ENCODE assay signal across 16 mouse cellular contexts in the genomic region with DNA sequence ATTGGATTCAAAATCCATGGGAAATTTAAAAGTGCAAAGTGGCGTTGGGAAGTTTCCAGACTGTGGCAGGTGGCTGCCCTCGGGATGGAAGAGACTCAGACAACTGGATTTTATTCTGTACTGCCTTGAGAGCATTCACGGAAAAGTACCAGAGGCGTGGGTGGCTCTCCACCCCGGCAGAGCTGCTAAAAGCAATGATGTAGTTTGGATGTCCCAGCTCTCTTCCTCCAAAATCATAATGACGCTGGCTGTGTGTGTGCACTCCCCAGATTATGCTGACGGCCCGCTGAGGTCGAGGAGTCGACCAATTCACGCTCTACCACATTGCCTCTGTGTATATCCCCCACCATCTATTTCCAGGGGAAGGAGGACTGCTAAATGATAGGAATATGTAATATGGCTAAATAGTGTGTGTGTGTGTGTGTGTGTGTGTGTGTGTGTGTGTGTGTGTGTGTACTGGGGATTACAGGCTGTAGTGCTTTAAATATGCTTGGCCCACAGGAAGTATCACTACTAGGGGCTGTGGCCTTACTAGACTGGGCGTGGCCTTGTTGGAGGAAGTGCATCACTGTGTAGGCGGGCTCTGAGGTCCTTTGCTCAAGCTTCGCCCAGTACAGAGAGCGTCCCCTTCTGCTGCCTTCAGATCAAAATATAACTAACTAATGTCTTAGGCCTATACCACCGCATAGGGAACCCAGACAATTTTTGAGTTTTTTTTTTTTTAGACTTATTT.
A peak's percentile ranks its signal among the peaks of the same experiment; 100 is the strongest.
DNase-seq lines count a peak whose midpoint lies in the region; ATAC-seq lines count a peak whose summit lies in the region.
"Had no signal": no experiment of that assay in that cellular context is flagged by ENCODE, and none has a peak within 500 bp of the region (broad histone marks: within the 10 kb centered on the region; RNA-seq: fewer than 3 reads in every experiment).

No protein-coding gene starts in this region.

- H3K4me3 ChIP-seq in midbrain, embryonic 11.5 days (ENCODE audit: low read depth, low read length), result no peak overlapping the region
- H3K4me3 ChIP-seq in kidney, embryonic 16.5 days (ENCODE audit: low read length), result no peak overlapping the region
- H3K4me3 ChIP-seq: hindbrain, embryonic 12.5 days; liver, embryonic 12.5 days; myocyte; stomach, embryonic 15.5 days had no signal

- H3K4me1 ChIP-seq in midbrain, embryonic 11.5 days (ENCODE audit: control insufficient read depth, insufficient read depth, low read length), result no peaks in the 10 kb centered on the region
- peaks cover 4% of the 10 kb centered on the region for H3K4me1 ChIP-seq in kidney, embryonic 16.5 days (ENCODE audit: insufficient read depth, low read length)
- H3K4me1 ChIP-seq: hindbrain, embryonic 12.5 days; stomach, embryonic 15.5 days had no signal

- H3K4me2 ChIP-seq in midbrain, embryonic 11.5 days, result no peak overlapping the region
- H3K4me2 ChIP-seq in kidney, embryonic 16.5 days (replicated peaks; ENCODE audit: low read depth, low read length), result no peak overlapping the region
- H3K4me2 ChIP-seq: hindbrain, embryonic 12.5 days; liver, embryonic 12.5 days; stomach, embryonic 15.5 days had no signal

- H3K9me3 ChIP-seq in midbrain, embryonic 11.5 days (ENCODE audit: control insufficient read depth, low read length), result no peaks in the 10 kb centered on the region
- no peaks in the 10 kb centered on the region for H3K9me3 ChIP-seq in kidney, embryonic 16.5 days (ENCODE audit: low read length)
- H3K9me3 ChIP-seq: hindbrain, embryonic 12.5 days; liver, embryonic 12.5 days; stomach, embryonic 15.5 days had no signal

- WGBS in midbrain, embryonic 11.5 days, result 92% methylated on average over 16 of the region's 16 CpGs
- 86% methylated on average over 16 of the region's 16 CpGs for WGBS in kidney, embryonic 16.5 days

- no peak for DNase-seq in frontal cortex, postnatal 10 days (ENCODE audit: low spot score in 2 of 2)
- peak; percentile 49 for DNase-seq in right cerebral cortex, postnatal 25 days
- no peak for DNase-seq in right cerebral cortex, postnatal 10 days (ENCODE audit: low spot score in 2 of 2)
- peak; percentile 29 to 80 for DNase-seq in left cerebral cortex, adult 8-10 months (ENCODE audit: low spot score in 2 of 2)
- no peak for DNase-seq in midbrain, embryonic 11.5 days (ENCODE audit: low spot score, missing footprints)
- DNase-seq in c-Kit-positive CD71-positive TER-119-positive erythroid progenitor cells, embryonic 14.5 days (ENCODE audit: low spot score), result no peak
- DNase-seq: cerebellum, adult 9-10 months; kidney, adult 11 months; kidney, postnatal 4 days; thymus, postnatal 36 days had no signal

- H3K9ac ChIP-seq in midbrain, embryonic 11.5 days (ENCODE audit: low read length), result no peak overlapping the region
- H3K9ac ChIP-seq in kidney, embryonic 16.5 days (replicated peaks; ENCODE audit: low read length), result no peak overlapping the region
- H3K9ac ChIP-seq: hindbrain, embryonic 12.5 days; liver, embryonic 12.5 days; stomach, embryonic 15.5 days had no signal

- H3K27ac ChIP-seq in midbrain, embryonic 11.5 days (ENCODE audit: low read depth, low read length), result no peak overlapping the region
- no peak overlapping the region for H3K27ac ChIP-seq in kidney, embryonic 16.5 days (ENCODE audit: low read length)
- H3K27ac ChIP-seq: hindbrain, embryonic 12.5 days; liver, embryonic 12.5 days; stomach, embryonic 15.5 days had no signal

- no peaks in the 10 kb centered on the region for H3K27me3 ChIP-seq in midbrain, embryonic 11.5 days (ENCODE audit: control insufficient read depth, insufficient read depth, low read length)
- no peaks in the 10 kb centered on the region for H3K27me3 ChIP-seq in kidney, embryonic 16.5 days (ENCODE audit: insufficient read depth, low read length)
- H3K27me3 ChIP-seq: hindbrain, embryonic 12.5 days; liver, embryonic 12.5 days; stomach, embryonic 15.5 days had no signal

- ATAC-seq in frontal cortex, adult (ENCODE audit: low TSS enrichment), result peak; percentile 93
- ATAC-seq in midbrain, embryonic 11.5 days (ENCODE audit: low FRiP score), result no peak
- ATAC-seq in kidney, embryonic 16.5 days (ENCODE audit: low FRiP score, low TSS enrichment), result no peak
- ATAC-seq: liver, embryonic 12.5 days had no signal

- no peaks in the 10 kb centered on the region for H3K36me3 ChIP-seq in midbrain, embryonic 11.5 days (ENCODE audit: control insufficient read depth, insufficient read depth, low read length)
- no peaks in the 10 kb centered on the region for H3K36me3 ChIP-seq in kidney, embryonic 16.5 days (ENCODE audit: insufficient read depth, low read length)
- H3K36me3 ChIP-seq: hindbrain, embryonic 12.5 days; liver, embryonic 12.5 days; stomach, embryonic 15.5 days had no signal

Comparison
In these comparisons a context has a peak if more than half of its experiments do, and no peak if none do; other contexts are left out.
1. DNase-seq: peak in right cerebral cortex, postnatal 25 days (single experiment) and left cerebral cortex, adult 8-10 months (2 of 2); none in frontal cortex, postnatal 10 days (0 of 2), right cerebral cortex, postnatal 10 days (0 of 2), midbrain, embryonic 11.5 days (single experiment) and c-Kit-positive CD71-positive TER-119-positive erythroid progenitor cells, embryonic 14.5 days (single experiment).